Mouse (Mus musculus) c-Kit-positive CD71-negative TER-119-negative erythroid progenitor cells, embryonic 14.5 days (primary cell): Measurements from ENCODE around the gene Skap2.

Source experiments
- DNase-seq: peaks from one replicate; pipeline ENCODE4 v3.0.0-alpha.2; 2013; ENCODE audit warnings: low read depth

The Skap2 gene

DNA sequence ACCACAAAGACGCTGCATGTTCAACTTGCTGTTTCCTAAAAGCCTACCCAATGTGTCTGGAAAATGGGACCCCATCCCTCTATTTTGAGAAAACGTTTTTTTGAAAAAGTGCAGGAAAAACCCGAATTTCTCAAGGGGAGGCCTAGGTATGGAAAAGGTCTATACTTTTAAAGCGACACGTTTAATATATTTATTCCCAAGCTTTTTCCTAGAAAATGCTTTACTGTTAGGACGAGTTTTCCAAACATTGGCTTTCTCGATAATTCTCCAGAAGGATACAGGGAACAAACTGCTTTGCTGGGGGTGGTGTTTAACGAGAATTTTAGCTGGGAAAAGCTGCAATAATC lies 6.8 kb downstream of the Skap2 start:
- DNase-seq, result no peak

DNA sequence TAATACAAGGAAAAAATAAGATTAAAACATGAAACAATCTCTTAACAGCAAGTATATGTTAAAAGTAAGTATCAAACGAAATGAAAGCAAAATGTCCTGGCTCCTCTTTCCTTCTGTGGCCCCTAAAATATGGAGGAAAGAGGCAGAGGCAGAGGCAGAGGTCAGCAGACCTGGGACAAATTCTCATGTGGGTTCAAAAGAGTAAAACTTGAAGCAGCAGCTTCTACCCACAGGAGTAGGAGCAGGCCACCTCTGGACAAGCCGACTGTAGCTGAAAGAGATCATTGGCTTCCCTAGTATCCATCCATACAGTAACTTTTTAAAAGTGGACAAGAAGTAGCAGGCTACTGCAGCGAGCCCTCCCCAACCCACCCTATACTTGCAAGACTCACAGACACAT lies 7.4 kb downstream of the Skap2 start:
- DNase-seq, result no peak

DNA sequence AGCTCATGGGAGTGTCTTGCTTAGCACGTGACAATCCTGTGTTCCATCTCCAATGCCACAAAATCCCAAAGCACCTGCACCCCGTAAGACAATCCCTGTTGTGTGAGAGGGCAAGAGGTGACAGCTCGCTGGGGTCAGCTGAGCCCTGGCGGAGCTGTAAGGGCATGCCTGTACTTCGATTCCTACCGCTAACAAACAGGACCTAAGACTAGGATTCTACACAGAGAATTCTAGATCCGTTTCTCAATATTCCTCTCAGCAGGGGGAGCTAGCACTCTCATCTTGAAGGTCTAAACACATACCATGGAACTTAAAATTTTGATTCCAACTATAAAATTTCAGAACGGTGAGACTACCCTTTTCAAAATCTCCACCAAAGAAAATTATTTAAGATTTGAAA lies 9.7 kb downstream of the Skap2 start:
- no peak for DNase-seq

GRCm38 (mm10) chr6:51999157-51999478 lies 13.2 kb downstream of the Skap2 start:
- DNase-seq, result no peak

GRCm38 (mm10) chr6:51998409-51999156 lies 13.8 kb downstream of the Skap2 start:
- peak; percentile 30 for DNase-seq

DNA sequence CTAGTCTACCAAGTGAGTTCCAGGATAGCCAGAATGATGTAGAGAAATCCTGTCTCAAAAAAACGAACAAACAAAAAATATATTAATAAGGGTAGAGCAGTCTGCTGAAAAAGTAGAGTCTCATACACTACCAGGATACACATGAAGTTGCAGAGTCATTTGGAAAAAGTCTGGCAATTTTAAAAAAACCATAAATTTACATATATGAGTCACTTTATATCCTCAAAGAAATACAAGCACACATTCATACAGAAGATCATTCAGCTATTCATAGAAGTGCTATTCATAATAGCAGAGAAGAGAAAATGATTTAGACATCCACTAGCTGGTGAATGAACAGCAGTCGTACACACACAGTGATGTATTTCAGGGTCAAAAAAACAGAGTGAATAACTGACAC lies 24.4 kb downstream of the Skap2 start:
- no peak for DNase-seq

GRCm38 (mm10) chr6:51977638-51978037 lies 34.7 kb downstream of the Skap2 start:
- DNase-seq, result no peak

DNA sequence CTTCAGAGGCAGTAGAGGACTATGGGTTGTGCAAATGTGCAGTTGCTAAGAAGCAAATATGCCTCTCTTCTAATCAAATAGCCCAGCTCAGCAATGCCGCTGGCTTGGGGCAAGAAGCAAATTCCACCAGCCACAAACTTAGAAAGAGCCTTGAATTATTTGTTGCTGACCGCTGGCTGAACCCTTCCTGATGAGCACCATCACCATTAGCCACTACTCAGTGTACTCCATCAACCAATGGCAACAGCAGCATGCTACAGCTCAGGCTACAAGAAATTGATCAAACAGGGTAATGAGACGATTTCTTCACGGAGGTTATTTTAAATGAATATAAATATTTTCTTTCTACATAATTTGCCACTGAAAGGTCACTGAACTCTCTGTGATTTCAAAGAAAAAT lies 36.6 kb downstream of the Skap2 start:
- no peak for DNase-seq

- DNase-seq, result no peak
These were observed 53.4 kb downstream of the Skap2 start for GRCm38 (mm10) chr6:51958992-51959391.

DNA sequence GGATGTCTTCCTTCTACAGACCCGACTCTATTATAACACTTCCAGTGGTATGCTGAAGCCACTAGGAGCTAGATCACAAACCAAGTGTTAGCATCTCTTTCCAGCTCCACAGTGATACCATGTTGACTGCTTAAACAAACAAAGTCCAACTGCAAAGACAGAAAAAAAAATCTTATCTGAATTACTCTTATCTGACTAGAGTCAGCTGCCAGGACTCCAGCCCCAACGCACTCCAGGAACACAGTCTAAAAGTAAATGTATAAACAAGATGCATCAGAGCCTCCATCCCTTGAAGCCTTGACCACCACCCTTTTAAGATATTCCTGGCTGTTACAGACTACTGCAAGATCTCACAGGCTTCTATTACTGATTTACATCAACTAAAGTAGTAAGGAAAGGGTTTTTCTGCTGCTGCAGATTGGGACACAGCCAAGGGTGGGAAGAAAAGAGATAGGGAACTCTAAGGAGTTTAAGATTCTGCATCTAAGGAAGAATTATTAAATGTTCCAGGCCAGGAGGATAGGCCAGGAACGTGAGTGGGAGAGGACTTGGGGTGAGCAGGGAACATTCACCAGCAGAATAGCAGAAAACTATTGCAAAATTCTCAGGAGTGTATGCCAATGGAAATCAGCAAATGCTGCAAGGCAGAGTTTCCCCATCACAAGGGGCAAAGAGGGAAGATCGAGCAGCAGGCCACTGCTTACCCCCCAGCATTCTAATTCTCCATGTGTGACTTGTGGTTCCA lies 56.1 kb downstream of the Skap2 start:
- no peak for DNase-seq

DNA sequence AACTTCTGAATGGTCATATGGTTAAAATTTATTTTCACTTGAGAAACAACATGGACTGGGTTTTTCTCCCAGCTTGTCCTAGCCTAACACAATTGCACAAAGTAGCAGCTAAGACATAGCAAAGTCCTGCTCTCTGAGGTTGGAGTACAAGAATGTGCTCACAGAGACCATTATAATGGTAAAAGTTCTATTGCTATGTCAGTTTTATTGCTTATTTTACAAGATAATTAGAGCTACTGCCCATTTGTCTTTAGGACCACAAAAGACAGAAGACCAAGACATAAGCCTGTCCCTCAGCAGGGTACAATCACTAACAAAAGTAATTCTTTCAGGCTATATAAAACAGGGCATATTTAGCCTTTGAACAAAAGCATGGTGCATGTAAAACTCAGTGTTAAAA lies 64.7 kb downstream of the Skap2 start:
- no peak for DNase-seq

DNA sequence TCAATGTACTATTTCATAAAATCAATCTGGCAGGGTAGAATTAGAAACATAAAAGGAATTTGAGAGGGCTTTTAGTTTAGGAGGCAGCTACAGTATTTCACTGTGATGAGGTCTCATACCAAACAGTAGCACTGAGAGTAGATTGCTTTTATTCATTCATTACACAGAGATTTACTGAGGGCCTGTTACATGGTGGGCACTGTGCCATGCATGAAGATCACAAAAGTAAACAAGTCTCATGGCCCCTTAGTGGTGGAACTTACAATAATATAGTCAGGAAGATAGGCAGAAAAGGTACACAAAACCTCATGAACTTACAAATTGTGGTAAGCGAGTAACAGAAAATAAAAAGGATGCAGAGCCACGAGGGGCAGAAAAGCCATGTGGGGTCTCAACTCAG lies 67.4 kb downstream of the Skap2 start:
- no peak for DNase-seq

DNA sequence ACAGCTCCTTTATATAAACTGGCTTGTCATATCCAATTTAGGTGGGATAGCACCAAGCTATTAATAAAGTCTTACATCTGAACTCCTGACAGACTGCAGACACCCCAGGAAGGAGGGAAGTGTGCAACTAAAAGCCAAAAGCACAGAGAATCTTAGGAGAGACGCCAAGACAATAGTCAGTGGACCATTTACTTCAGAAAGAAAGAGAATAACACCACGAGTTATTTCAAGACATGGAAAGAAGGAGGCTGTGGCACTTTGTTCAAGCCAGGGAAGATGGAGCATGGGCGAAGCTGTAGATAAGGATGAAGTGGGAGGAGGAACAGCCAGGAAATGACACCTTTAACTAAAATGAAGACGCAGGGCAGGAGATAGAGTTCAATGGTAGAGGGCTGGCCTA lies 78.4 kb downstream of the Skap2 start:
- no peak for DNase-seq

- no peak for DNase-seq
These were observed 79.2 kb downstream of the Skap2 start for GRCm38 (mm10) chr6:51933034-51933611.

DNA sequence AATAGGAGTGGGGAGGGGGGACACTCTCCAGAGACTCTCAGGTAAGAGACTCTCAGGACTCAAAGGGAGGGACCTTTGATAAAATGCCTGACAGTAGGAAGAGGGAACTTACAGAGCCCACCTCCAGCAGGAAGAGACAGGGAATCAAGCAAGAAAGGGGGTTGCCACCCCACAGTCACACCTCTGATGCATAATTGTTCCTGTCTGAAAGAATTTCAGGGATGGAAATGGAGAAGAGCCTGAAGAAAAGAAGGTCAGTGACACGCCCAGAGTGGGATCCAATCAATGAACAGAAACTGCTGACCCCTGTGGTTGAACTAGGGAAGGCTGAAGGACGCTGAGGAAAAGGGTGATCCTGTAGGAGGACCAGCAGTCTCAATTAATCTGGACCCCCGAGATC lies 85.2 kb downstream of the Skap2 start:
- DNase-seq, result no peak

DNA sequence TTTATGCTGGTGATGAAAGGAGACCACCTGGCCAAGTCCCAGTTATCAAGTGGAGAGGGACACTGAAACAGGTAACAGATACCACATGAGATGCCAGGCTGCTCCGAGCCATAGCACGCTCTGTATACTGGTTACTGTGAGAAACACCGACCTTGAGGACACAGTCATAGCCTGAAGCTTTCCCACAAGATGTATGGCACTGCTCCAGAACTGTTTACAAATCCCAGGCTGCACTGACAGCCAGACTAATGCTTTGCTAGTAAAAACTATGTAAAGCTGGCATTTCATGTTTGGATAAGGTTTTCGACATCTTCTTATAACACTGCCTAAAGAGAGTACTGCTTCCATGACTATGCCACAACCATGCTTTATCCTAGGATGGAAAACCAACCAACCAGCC lies 90.5 kb downstream of the Skap2 start:
- no peak for DNase-seq

DNA sequence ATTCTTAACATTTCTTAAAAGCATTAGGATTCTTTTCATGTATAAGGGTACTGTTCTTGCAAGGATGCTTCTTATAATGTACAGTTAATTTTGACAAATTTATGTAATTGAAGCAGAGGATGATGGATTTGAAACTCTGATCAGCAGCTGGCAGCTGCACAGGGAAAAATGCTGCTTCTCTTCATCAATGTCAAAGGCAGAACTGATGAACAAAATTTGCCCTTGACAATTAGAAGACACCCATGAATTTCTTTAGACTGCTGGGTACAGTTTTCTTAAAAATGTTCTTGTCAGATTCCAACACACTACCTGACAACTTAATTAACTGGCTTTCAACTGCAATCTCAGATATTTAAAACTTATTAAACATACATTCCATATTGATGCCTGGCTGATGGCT lies 103.9 kb downstream of the Skap2 start:
- DNase-seq, result no peak

- DNase-seq, result no peak
These were observed 106.7 kb downstream of the Skap2 start for GRCm38 (mm10) chr6:51905659-51906058.

DNA sequence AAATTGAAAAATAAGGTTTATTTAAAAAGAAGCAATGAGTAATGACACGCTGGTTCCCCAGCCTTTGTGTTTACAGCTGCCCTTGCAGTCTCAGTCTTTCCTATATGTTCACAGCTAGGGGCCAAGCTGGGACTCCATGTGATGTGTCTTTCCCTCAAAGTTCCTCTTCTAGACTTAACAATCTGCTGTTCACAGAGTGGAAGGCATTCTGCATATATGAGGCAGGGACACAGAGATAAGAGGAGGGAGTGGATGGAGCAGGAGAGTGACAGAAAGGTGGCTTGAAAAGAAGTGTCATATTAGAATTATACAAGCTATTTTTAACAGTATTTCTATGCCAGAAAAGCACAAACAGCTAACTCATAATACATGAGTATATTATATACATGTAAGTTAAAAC lies 110.8 kb downstream of the Skap2 start:
- DNase-seq, result no peak

DNA sequence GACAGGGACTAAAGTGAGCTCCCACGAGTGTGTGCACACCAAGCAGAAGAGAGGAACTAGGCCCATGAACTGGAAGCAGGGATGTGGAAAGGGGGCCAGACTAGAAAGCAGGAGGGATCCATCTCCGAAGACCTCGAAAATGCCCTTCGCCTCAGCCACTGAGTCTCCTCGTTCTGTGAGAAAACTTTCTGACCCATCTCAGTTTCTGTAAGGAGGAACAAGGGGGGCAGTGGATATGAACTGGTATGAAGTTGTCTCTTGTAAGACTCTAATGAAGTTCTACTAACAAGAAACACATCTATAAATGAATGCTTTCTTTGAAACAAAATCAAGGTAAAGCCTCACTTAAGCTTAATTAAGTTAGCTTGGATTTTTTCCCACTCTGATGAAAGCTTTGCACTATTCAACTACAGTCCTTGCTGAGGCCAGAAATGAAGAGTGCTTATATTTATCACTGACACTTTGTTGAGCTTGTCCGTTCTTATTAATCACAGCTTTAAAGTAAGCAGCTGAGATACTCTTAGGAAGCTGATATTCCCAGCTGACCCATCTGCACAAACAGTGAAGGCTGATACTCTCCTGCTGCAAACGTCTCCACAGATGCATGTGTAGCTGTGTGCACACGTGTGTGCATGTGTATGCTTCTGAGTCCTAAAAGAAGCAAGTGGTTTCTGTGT lies 113.9 kb downstream of the Skap2 start:
- DNase-seq, result no peak

- no peak for DNase-seq
These were observed 116.6 kb downstream of the Skap2 start for GRCm38 (mm10) chr6:51895753-51896152.

GRCm38 (mm10) chr6:51894717-51895116 lies 117.6 kb downstream of the Skap2 start:
- no peak for DNase-seq

DNA sequence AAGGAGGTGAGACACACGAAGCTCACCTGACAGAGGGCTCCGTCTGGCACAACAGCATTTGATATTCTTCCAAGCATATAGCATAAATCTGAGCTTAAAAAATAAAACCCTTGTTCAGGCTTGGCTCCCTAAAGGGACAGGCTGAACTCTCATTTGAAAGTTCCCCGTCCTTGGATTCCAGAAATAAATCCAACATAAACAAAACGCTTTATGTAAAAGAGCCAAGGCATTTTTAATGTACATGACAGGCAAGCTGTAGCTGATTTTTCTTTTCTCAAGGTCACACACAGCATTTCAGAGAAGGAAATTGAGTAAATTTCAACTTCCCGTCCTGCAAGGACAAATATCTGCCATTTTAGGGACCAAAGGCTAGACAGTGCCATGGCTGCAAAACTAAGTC lies 122.0 kb downstream of the Skap2 start:
- no peak for DNase-seq
